Mouse (Mus musculus): ENCODE measurements at regions not wholly inside any gene's neighbourhood (a gene's known extent, or its start where the extent isn't known, plus 50 kb on each side); places are given as distances from the start of the nearest gene placed in this dataset.
A peak's percentile ranks its signal among the peaks of the same experiment; 100 is the strongest.

- H3K4me1 ChIP-seq (ENCODE audit: control insufficient read depth, insufficient read depth, low read length): no peaks in the 10 kb centered on the region
- ATAC-seq (ENCODE audit: insufficient read depth, low FRiP score, low TSS enrichment) (no peak), DNase-seq (ENCODE audit: low spot score) (no peak)
- H3K9me3 ChIP-seq (ENCODE audit: control insufficient read depth, low read length): no peaks in the 10 kb centered on the region
- no peaks in the 10 kb centered on the region for H3K27me3 ChIP-seq (ENCODE audit: control insufficient read depth, insufficient read depth, low read length)
- no peaks in the 10 kb centered on the region for H3K36me3 ChIP-seq (ENCODE audit: control insufficient read depth, insufficient read depth, low read length)
- no peak overlapping the region for H3K9ac ChIP-seq (ENCODE audit: low read length)
- H3K27ac ChIP-seq (ENCODE audit: low read depth, low read length): no peak overlapping the region
- H3K4me2 ChIP-seq (ENCODE audit: low read depth): no peak overlapping the region
- H3K4me3 ChIP-seq (ENCODE audit: low read depth, low read length): no peak overlapping the region
Measured at GRCm38 (mm10) chr1:127087616-127088015, 117.2 kb upstream of the Mgat5 start.

DNA sequence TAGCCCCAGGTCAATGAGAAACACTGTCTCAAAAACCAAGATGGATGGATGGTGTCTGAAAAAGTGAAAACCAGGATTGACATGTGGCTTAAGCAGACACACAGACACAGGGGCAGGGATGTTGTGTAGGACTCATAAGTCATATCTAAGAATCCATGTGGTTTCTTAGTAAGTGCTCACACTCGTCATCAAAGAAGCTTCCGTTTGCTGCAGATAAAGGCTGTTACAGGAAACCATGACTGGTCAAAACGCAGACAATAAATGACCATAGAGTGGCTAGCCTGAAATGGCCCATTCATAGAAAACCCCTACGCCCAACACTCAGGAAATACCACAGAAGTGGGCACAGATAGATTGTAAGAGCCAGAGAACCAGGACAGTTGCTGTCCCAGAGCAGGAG lies 118.8 kb upstream of the Mgat5 start:
- Histone ChIP-seq H3K4me3 (ENCODE audit: low read depth, low read length) (no peak overlapping the region), H3K36me3 (ENCODE audit: control insufficient read depth, insufficient read depth, low read length) (no peaks in the 10 kb centered on the region), H3K4me1 (ENCODE audit: control insufficient read depth, insufficient read depth, low read length) (no peaks in the 10 kb centered on the region), H3K9me3 (ENCODE audit: control insufficient read depth, low read length) (no peaks in the 10 kb centered on the region), H3K27ac (ENCODE audit: low read depth, low read length) (no peak overlapping the region), H3K4me2 (ENCODE audit: low read depth) (no peak overlapping the region), H3K9ac (ENCODE audit: low read length) (no peak overlapping the region), H3K27me3 (ENCODE audit: control insufficient read depth, insufficient read depth, low read length) (no peaks in the 10 kb centered on the region)
- DNase-seq (ENCODE audit: low spot score) (no peak), ATAC-seq (ENCODE audit: insufficient read depth, low FRiP score, low TSS enrichment) (no peak)
- WGBS: 88% methylated on average over 4 of the region's 4 CpGs

DNA sequence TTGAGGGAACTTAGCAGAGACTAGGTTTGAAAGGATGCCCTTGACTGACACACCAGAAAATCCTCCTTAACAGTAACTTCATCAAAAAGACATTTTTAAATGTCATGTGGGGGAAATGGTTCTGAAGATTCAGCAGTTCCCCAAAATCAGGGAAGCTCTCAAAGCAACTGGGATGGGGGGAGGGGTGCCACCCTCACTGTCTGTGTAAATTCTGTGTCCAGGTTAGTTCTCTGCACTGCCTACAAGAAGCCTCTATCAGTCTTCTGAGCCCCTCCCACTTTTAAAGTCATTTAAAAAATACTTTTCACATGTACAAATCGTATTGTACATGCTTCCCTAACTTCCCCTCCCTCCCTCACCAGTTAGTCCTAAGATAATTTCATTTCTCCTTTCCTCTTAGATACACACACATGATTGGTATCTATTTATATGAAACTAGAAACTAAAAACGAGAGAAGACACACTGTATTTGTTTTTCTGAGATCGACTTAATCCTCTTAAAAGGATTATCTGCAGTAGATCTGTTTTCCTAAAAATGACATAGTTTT lies 121.0 kb upstream of the Mgat5 start:
- H3K9ac ChIP-seq (ENCODE audit: low read length): no peak overlapping the region
- no peaks in the 10 kb centered on the region for H3K27me3 ChIP-seq (ENCODE audit: control insufficient read depth, insufficient read depth, low read length)
- no peaks in the 10 kb centered on the region for H3K36me3 ChIP-seq (ENCODE audit: control insufficient read depth, insufficient read depth, low read length)
- H3K4me1 ChIP-seq (ENCODE audit: control insufficient read depth, insufficient read depth, low read length): no peaks in the 10 kb centered on the region
- ATAC-seq (ENCODE audit: insufficient read depth, low FRiP score, low TSS enrichment) (no peak), DNase-seq (ENCODE audit: low spot score) (no peak)
- H3K4me2 ChIP-seq (ENCODE audit: low read depth): no peak overlapping the region
- no peaks in the 10 kb centered on the region for H3K9me3 ChIP-seq (ENCODE audit: control insufficient read depth, low read length)
- no peak overlapping the region for H3K4me3 ChIP-seq (ENCODE audit: low read depth, low read length)
- no peak overlapping the region for H3K27ac ChIP-seq (ENCODE audit: low read depth, low read length)
- WGBS: 85% methylated on average over 3 of the region's 3 CpGs

DNA sequence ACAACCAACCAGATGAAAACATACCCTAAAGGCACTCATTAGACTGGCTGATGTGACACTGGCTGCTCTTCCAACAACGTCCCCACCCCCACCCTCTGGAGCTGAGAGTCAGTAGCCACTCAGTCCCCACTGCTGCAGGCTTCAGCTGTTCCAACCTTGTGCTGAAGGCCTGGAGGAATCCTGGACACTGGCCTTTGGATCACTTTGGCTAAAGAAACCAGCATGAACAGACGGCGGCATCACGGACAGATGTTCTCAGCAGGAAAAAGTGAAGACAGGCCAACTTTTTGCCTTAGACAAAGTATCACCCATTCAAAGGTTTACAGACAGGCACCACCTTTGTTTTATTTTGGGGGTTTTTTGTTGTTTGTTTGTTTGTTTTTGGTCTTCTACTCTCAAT lies 125.8 kb upstream of the Mgat5 start:
- Histone ChIP-seq H3K9ac (ENCODE audit: low read length) (no peak overlapping the region), H3K36me3 (ENCODE audit: control insufficient read depth, insufficient read depth, low read length) (no peaks in the 10 kb centered on the region), H3K4me2 (ENCODE audit: low read depth) (no peak overlapping the region), H3K4me1 (ENCODE audit: control insufficient read depth, insufficient read depth, low read length) (no peaks in the 10 kb centered on the region), H3K4me3 (ENCODE audit: low read depth, low read length) (no peak overlapping the region), H3K9me3 (ENCODE audit: control insufficient read depth, low read length) (no peaks in the 10 kb centered on the region), H3K27ac (ENCODE audit: low read depth, low read length) (no peak overlapping the region), H3K27me3 (ENCODE audit: control insufficient read depth, insufficient read depth, low read length) (no peaks in the 10 kb centered on the region)
- DNase-seq (ENCODE audit: low spot score) (peak; percentile 13), ATAC-seq (ENCODE audit: insufficient read depth, low FRiP score, low TSS enrichment) (no peak)
- 70% methylated on average over 4 of the region's 4 CpGs for WGBS

GRCm38 (mm10) chr1:127062430-127062829 lies 142.4 kb upstream of the Mgat5 start:
- Histone ChIP-seq H3K27ac (ENCODE audit: low read depth, low read length) (no peak overlapping the region), H3K4me3 (ENCODE audit: low read depth, low read length) (no peak overlapping the region), H3K4me1 (ENCODE audit: control insufficient read depth, insufficient read depth, low read length) (no peaks in the 10 kb centered on the region), H3K4me2 (ENCODE audit: low read depth) (no peak overlapping the region), H3K27me3 (ENCODE audit: control insufficient read depth, insufficient read depth, low read length) (no peaks in the 10 kb centered on the region), H3K36me3 (ENCODE audit: control insufficient read depth, insufficient read depth, low read length) (no peaks in the 10 kb centered on the region), H3K9me3 (ENCODE audit: control insufficient read depth, low read length) (no peaks in the 10 kb centered on the region), H3K9ac (ENCODE audit: low read length) (no peak overlapping the region)
- ATAC-seq (ENCODE audit: insufficient read depth, low FRiP score, low TSS enrichment): no peak
- WGBS: 83% methylated on average over 2 of the region's 2 CpGs
- no peak for DNase-seq (ENCODE audit: low spot score)

DNA sequence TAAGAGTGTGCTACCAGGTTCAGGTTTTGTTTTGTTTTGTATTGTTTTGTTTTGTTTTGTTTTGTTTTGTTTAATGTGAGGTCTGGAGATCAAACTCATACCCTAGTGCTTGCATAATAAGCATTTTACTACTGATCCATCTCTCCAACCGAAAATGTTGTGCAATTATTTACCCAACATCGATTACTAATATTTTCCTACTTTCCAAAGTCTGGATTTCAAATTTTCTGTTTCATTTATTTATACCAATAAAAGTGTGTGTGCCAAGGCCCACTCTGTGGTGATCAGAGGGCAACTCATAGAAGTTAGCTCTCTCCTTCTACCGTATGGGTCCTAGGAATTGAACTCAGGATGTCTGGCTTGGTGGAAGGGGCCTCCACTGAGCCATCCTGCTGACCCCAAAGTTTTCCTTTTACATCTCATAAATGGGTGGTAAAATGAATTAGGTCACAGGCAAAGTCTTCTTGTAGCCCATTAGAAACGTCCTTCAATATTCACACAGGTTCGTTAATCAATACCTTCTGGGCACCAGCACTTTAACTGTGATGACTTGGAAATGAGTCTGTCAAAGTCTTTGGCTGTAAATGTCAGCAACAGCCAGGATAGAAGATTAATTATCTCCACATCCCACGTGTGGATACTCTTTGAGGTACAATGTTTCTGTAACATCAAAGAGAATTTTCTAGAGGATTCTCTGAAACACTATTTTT lies 158.9 kb upstream of the Mgat5 start:
- Histone ChIP-seq H3K4me2 (ENCODE audit: low read depth) (no peak overlapping the region), H3K36me3 (ENCODE audit: control insufficient read depth, insufficient read depth, low read length) (no peaks in the 10 kb centered on the region), H3K27ac (ENCODE audit: low read depth, low read length) (no peak overlapping the region), H3K4me3 (ENCODE audit: low read depth, low read length) (no peak overlapping the region), H3K9me3 (ENCODE audit: control insufficient read depth, low read length) (no peaks in the 10 kb centered on the region), H3K9ac (ENCODE audit: low read length) (no peak overlapping the region), H3K4me1 (ENCODE audit: control insufficient read depth, insufficient read depth, low read length) (no peaks in the 10 kb centered on the region), H3K27me3 (ENCODE audit: control insufficient read depth, insufficient read depth, low read length) (no peaks in the 10 kb centered on the region)
- WGBS: 73% methylated on average over 6 of the region's 6 CpGs
- no peak for ATAC-seq (ENCODE audit: insufficient read depth, low FRiP score, low TSS enrichment)
- DNase-seq (ENCODE audit: low spot score): no peak

GRCm38 (mm10) chr1:127034748-127035147 lies 170.1 kb upstream of the Mgat5 start:
- no peak for DNase-seq (ENCODE audit: low spot score)
- WGBS: 85% methylated on average over 2 of the region's 2 CpGs
- H3K36me3 ChIP-seq (ENCODE audit: control insufficient read depth, insufficient read depth, low read length): no peaks in the 10 kb centered on the region

DNA sequence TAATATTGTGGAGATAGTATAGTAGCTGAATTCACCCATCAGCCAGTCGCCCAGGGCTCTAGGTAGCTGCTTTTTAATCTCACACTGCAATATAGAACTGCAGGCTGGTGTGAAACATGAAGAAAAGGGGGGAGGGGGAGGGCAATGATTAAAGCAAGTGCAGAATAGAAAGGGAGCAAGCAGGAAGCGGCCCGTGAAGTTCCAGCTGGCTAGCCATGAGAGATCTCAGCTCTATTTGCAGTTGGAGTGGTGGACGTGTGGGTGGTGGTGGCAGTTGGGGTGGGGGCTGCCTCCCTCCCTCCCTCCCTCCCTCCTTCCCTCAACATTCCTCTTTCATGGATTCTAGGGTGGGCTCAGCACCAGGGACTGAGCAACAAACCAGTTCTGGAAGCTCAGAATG lies 173.3 kb upstream of the Mgat5 start:
- no peak overlapping the region for H3K9ac ChIP-seq (ENCODE audit: low read length)
- no peak for ATAC-seq (ENCODE audit: insufficient read depth, low FRiP score, low TSS enrichment)
- no peak overlapping the region for H3K4me2 ChIP-seq (ENCODE audit: low read depth)
- H3K27me3 ChIP-seq (ENCODE audit: control insufficient read depth, insufficient read depth, low read length): no peaks in the 10 kb centered on the region
- no peaks in the 10 kb centered on the region for H3K4me1 ChIP-seq (ENCODE audit: control insufficient read depth, insufficient read depth, low read length)
- H3K9me3 ChIP-seq (ENCODE audit: control insufficient read depth, low read length): no peaks in the 10 kb centered on the region
- 39% methylated on average over 4 of the region's 4 CpGs for WGBS
- H3K36me3 ChIP-seq (ENCODE audit: control insufficient read depth, insufficient read depth, low read length): no peaks in the 10 kb centered on the region
- no peak for DNase-seq (ENCODE audit: low spot score)
- no peak overlapping the region for H3K4me3 ChIP-seq (ENCODE audit: low read depth, low read length)
- no peak overlapping the region for H3K27ac ChIP-seq (ENCODE audit: low read depth, low read length)

More at GRCm38 (mm10) chr1:127034748-127035147, 170.1 kb upstream of the Mgat5 start:
- H3K9ac ChIP-seq (ENCODE audit: low read length): no peak overlapping the region
- no peak overlapping the region for H3K4me3 ChIP-seq (ENCODE audit: low read depth, low read length)
- no peaks in the 10 kb centered on the region for H3K4me1 ChIP-seq (ENCODE audit: control insufficient read depth, insufficient read depth, low read length)
- H3K27ac ChIP-seq (ENCODE audit: low read depth, low read length): no peak overlapping the region
- H3K4me2 ChIP-seq (ENCODE audit: low read depth): no peak overlapping the region
- no peaks in the 10 kb centered on the region for H3K9me3 ChIP-seq (ENCODE audit: control insufficient read depth, low read length)
- no peaks in the 10 kb centered on the region for H3K27me3 ChIP-seq (ENCODE audit: control insufficient read depth, insufficient read depth, low read length)
- no peak for ATAC-seq (ENCODE audit: insufficient read depth, low FRiP score, low TSS enrichment)

DNA sequence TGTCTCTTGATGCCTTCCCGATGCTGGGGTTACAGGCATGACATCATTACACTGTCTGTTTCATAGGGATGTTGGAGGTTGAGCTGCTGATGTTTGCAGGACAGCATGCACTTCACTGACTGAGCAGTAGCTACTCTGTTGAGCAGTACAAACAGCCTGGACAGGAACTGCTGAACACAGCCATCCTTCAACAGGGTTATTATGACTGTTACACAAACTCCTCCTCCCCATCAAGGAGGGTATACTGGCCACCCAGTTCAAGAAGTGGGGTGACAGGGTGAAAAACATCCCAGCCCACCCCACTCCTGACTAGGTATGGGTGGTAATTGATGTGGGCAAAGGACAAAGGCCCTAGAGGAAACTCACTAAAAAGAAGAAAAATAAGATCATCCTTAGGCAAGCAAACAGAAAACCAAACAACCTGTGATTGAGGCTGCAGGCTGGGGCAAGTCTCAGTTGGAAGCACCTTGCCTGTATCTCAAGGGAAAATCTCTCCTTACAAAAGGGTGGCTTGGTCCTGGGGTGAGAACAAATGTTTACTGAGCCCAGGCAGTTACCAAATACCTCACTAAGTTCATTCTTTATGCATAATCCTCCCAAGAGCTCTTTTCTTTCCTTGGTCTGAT lies 175.8 kb upstream of the Mgat5 start:
- Histone ChIP-seq H3K4me3 (ENCODE audit: low read depth, low read length) (no peak overlapping the region), H3K9ac (ENCODE audit: low read length) (no peak overlapping the region), H3K27me3 (ENCODE audit: control insufficient read depth, insufficient read depth, low read length) (no peaks in the 10 kb centered on the region), H3K9me3 (ENCODE audit: control insufficient read depth, low read length) (no peaks in the 10 kb centered on the region), H3K27ac (ENCODE audit: low read depth, low read length) (no peak overlapping the region), H3K4me2 (ENCODE audit: low read depth) (no peak overlapping the region), H3K4me1 (ENCODE audit: control insufficient read depth, insufficient read depth, low read length) (no peaks in the 10 kb centered on the region), H3K36me3 (ENCODE audit: control insufficient read depth, insufficient read depth, low read length) (no peaks in the 10 kb centered on the region)
- 77% methylated on average over 1 of the region's 1 CpGs for WGBS
- DNase-seq (ENCODE audit: low spot score) (no peak), ATAC-seq (ENCODE audit: insufficient read depth, low FRiP score, low TSS enrichment) (no peak)
